Mouse (Mus musculus) ovary, adult 18-20 months (tissue): ENCODE data around the gene Med23.
A peak's percentile ranks its signal among the peaks of the same experiment; 100 is the strongest.

Source experiments
- DNase-seq: peaks from one replicate; pipeline ENCODE4 v3.0.0; 2022; ENCODE audit warnings: low spot score, mixed read lengths

Gene Med23

DNA sequence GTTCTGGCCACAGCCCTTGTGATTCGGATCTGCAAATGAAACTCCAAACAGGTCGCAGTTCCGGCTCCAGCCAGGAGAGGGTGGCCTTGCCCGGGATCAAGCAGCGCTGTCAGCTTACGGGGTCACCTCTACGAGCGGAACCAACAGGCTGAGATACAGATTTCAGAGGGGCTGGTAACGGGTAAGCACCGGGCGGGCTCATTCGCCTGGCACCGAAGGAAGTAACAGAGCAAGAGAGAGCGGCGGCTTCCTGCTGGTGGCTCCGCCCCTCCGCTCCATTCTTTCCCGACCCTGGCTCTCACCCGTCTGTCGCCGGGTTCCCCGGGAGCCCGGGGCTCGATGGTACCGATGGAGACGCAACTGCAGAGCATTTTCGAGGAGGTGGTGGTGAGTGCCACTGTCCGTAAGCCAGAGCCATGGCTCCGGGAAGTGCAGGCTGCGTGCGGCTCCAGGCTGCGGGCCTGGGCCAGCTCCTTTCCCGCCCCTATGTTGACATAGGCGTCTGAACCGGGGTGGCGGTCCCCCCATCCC lies at the start of gene Med23:
TSS of gene Med23 (plus strand) at position 227 of the 531 bp plus-strand sequence.
- DNase-seq = peak; percentile 92

DNA sequence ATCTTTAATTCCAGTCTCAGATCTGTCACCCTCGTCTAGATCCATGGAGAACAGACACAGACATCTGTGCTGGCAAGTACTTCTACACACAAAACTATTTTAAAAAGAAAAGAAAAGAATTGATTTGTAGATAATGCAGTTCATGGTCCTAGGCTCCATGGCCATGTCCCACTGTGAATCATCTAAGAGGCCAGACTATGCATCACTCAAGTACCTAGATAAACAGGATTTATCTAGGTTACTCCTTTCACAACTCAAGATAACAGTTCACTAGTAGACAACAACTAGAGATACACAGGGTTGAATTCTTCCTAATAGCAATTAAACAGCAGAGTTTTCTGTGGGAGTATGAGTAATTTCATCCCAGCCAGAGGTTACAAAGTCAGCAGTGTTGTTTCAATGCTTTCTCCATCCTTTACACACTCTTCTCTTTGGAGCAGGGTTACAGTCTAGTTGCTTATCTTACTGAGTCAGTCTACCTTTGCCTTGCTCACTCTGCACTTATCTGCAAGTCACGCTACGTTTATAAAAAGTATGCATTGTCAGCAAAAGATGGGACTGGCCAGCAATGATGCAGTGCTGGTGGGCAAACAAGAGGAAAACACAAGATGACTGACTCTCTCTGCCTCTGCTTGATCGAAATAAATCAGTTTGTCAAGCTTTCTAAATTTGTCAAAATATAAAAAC lies 47.7 kb upstream of the Med23 start:
- DNase-seq = no peak

DNA sequence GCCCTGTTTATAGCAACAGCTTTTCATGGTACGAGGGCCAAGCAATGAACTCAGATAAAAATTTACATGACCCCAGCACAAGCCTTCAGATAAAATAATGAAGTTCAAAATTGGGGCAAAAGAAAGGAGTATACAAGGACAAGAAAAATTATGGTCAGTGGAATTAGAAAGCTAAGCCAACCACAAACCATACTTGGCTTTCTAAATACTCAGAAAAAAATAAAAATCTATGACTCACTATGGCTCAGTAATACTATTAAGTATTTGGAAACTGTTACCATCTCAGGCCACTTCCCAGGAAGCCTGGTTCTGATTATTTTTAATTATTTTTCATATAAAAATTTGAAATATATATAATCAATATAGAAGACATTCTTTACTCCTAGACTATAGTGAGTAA lies 46.9 kb upstream of the Med23 start:
- DNase-seq = no peak

- no peak for DNase-seq
Measured at GRCm38 (mm10) chr10:24823265-24823664, 46.5 kb upstream of the Med23 start.

DNA sequence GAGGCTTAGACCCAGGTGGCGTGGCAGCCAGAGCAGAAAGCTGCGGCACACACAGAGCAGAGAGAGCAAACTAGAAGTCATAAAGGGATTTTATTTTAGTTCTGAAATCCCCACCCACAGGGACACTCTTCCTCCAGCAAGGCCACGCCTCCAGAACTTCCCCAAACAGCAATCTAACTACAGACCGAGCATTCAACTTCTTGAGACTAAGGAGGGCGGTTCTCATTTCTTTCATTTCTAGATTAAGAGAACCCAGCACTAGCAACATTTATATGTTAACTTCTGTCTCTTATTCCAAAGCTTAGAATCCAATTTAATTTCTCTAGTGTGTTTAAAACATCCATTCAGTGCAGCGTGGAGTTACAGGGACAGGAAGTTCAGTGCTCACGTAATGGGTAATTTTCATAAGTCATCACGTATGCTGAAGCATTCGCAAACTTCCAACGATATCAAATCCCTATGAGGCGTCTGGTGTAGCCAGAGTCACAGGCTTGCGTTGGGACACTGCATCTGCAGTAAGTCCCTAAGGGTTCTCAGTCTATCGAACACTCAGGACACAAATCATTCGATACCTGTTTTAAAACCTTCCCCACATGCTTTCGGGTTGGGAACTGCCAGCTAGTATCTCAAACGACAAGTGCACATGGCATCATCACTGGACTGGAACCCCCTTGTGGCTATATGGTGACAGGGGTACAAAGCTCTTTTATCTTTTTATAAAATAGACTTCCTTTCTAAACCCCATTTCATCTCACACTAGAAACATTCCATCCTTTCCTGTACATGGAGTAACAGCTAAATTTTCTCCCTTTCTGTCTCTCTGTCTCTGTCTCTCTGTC lies 45.9 kb upstream of the Med23 start:
- DNase-seq = no peak

DNA sequence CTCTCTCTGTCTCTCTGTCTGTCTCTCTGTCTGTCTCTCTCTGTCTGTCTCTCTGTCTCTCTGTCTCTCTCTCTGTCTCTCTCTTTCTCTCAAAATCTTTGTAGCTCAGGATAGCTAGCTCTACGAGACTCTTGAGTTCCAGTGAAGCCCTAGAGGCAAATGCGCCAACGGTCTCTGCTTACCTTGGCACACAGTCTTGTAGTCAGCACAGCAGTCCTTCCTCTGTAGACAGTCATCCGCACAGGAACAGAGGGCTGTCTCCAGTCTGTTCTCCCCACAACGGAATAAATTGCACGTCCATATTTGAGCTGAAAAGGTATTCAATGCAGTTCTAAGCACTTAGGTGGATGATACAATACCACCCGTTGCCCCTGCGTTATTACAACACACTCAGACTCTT lies 45.2 kb upstream of the Med23 start:
- no peak for DNase-seq

DNA sequence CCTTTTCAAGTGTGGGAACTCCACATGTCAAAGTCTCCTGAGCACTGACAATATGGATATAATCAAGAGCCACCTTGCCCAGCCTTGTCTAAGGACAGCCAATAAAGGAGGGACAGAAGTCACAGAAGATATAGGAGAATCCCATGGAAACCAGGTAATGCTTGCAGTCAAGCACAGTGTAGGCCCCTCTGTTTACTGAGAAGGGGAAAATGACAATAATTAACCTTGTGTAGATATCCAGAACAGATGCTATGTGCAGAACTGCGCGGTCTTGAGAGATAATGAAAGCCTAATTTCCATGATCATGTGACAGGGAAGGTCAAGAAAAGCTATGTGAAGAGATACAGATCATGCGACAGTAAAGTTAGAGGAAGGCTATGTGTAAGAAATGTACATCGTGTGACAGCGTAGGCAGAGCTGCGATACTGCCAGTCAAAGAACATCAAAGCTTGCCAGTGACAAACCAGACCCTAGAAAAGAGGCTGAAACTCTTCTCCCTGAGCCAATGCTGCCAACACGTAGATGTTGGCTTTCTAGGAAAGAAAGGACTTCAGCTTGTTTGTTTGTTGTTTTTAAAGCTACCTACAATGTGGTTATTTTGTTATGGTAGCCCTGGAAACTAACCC lies 44.2 kb upstream of the Med23 start:
- no peak for DNase-seq

- DNase-seq = no peak
Measured at GRCm38 (mm10) chr10:24826130-24826529, 43.7 kb upstream of the Med23 start.

DNA sequence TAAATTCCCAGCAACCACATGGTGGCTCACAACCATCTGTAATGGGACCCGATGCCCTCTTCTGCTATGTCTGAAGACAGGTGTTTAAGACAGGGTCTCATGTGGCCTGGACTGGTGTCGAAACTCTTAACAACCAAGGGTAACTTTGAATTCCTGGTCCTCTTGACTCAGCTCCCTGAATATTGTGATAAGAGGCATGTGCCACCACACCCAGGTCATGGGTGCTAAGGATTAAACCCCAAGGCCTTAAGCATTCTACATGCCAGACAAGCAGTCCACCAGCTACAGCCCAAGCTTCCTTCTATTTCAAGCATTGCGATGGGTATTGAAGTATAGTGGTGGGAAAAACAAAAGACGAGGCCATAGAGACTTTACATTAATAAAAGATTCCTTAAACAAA lies 41.6 kb upstream of the Med23 start:
- no peak for DNase-seq

GRCm38 (mm10) chr10:24830448-24830847 lies 39.3 kb upstream of the Med23 start:
- DNase-seq = no peak

DNA sequence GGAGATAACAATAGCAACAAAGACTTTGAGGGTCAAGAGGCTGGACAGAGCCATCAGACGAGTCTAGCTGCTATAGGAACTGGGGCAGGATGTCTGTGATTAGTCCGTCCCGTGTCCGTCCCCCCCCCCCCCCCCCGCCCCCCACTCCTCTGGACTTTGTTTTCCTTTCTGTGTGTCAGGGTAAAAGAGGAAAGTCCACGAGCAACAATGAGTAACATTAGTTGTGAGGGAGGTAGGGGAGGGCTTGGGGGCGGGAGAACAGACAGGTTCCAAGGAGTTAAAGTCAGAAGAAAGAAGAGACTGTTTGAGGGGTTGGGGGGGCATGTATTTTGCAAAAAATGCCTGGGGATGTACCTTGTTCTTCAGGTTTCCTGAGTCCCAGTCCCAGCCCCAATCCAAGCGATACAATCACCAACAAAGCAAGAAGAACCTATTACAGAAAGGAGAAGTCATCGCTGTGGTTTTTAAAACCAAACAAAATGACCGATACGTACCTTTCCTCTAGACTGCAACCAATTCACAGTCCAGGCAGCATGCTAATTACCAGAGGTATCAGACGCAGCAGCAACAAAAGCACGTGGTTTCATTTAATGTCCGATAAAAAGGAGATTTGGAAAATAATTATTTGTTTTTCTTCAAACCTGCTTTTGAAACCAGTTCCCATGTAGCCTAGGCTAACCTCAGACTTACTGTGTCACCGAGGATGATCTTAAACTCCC lies 38.2 kb upstream of the Med23 start:
- no peak for DNase-seq

DNA sequence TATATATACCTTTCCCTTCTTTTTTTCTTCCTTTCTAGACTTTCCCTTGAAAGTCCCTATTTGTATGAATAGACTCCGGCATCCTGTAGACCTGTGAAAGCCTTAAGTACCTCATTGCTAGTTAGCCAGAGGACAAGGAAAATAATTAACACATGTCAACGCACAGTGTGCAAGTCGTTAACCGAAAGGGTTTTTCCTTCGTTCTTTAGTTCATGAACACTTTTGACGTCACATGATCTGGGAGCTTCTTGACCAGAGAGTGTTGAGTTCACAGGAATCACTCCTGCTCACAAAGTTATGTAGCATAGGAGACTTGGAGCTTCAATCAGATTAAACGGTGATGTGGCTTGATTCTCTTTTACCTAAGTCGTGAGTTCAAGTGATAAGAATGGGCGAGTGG lies 37.5 kb upstream of the Med23 start:
- no peak for DNase-seq

DNA sequence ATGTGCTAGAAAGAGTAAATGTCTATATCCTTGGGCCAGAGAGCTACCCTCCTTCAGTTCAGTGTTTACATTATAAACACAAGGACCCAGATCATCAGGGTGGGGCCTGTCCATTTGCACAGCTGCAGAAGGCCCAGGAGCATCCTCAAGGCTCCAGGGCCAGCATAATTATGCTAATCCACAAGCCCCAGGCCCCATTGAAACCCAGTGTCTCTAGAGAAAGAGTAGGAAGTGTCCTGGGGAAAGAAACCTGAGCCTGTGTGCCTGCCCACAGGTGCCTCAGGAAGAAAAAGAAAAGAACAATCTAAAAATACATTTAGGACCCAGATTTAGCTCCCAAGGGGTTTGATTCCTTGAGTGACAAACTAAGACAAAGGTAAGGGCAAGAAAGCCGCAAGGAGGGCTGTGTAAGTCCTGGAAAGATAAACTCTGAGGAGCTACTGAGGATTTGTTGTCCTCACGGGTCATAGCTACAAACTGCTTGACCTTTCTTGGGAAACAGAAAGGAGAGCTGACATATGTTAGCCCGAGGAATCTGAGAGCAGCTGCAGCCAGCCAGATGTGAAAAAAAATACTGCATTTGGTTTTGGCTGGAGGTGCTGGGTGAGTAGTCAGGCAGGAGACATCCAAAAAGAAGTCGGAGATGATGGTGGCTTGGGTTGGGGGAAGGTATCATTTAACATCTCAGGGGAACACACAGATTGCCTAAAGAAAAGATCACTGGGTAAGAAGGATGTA lies 35.0 kb upstream of the Med23 start:
- DNase-seq = no peak

DNA sequence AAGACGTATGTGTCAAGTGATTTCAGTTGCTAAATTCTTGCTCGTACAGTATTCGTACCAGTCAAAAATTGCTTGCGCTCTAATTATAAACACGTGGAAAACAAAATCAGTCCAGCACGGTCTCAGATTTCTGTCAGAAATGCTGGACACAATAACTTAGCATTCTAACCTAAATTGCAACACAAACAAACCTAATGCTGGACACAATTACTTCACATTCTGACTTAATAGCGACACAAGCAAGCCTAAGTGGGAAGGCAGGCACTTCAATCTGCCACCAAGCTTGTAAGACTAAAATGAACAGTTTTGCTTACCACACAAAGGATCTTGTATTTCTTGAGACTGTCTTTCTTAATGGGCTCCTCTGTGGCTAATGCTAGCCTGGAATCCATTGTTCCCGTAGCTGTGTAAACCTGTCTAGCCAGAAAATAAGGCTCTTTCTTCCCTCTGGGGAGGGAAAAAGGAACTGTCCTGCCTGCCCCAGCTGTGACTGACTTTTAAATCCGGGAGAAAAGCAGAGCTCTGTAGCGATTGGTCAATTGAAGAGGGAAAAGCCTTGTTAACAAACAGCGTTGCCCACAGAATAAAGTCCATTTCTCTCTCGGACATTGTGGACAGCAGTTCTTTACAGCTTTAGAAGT lies 34.0 kb upstream of the Med23 start:
- DNase-seq = no peak

- no peak for DNase-seq
Measured at GRCm38 (mm10) chr10:24836366-24837038, 33.3 kb upstream of the Med23 start.

GRCm38 (mm10) chr10:24840795-24841194 lies 29.0 kb upstream of the Med23 start:
- DNase-seq = no peak

GRCm38 (mm10) chr10:24841998-24842397 lies 27.8 kb upstream of the Med23 start:
- no peak for DNase-seq

GRCm38 (mm10) chr10:24842676-24843075 lies 27.1 kb upstream of the Med23 start, which contains the start of gene Enpp3:
Gene Enpp3, minus strand, starts transcription at chr10:24842823.
- no peak for DNase-seq

GRCm38 (mm10) chr10:24863146-24863545 lies 6.6 kb upstream of the Med23 start:
- no peak for DNase-seq

GRCm38 (mm10) chr10:24864434-24864833 lies 5.4 kb upstream of the Med23 start:
- DNase-seq = no peak
